In genomic region chr8:126708956-126709355, GRCm38 (mm10) we compare ENCODE assay signal across 30 mouse cellular contexts.
A peak's percentile ranks its signal among the peaks of the same experiment; 100 is the strongest.
DNase-seq lines count a peak whose midpoint lies in the region; ATAC-seq and TF ChIP-seq lines count a peak whose summit lies in the region.
"Had no signal": no experiment of that assay in that cellular context is flagged by ENCODE, and none has a peak within 500 bp of the region (broad histone marks: within the 10 kb centered on the region; RNA-seq: fewer than 3 reads in every experiment).

No protein-coding gene starts in this region.

- no peak overlapping the region for H3K4me3 ChIP-seq in heart, embryonic 13.5 days
- no peak overlapping the region for H3K4me3 ChIP-seq in heart, embryonic 10.5 days
- no peak overlapping the region for H3K4me3 ChIP-seq in midbrain, embryonic 11.5 days (ENCODE audit: low read depth, low read length)
- no peak overlapping the region for H3K4me3 ChIP-seq in midbrain, embryonic 15.5 days
- H3K4me3 ChIP-seq in myocyte = no peak overlapping the region
- H3K4me3 ChIP-seq: embryonic facial prominence, embryonic 10.5 days; embryonic facial prominence, embryonic 13.5 days; erythroblast, embryonic 14.5 days; forebrain, embryonic 12.5 days; heart, adult 2 months; heart, embryonic 15.5 days; hindbrain, embryonic 13.5 days had no signal

- no peak for TF ChIP-seq POLR2A in myocyte (IDR thresholded peaks at IDR 0.05; ENCODE audit: insufficient read length, low read depth)

- H3K9ac ChIP-seq in heart, embryonic 13.5 days = 0 out of 2 replicates have a peak overlapping the region, but pooled peaks have one; percentile 12
- no peak overlapping the region for H3K9ac ChIP-seq in midbrain, embryonic 11.5 days (ENCODE audit: low read length)
- no peak overlapping the region for H3K9ac ChIP-seq in midbrain, embryonic 15.5 days
- H3K9ac ChIP-seq: embryonic facial prominence, embryonic 13.5 days; forebrain, embryonic 12.5 days; heart, embryonic 15.5 days; hindbrain, embryonic 13.5 days had no signal

- H3ac ChIP-seq in myocyte (ENCODE audit: control insufficient read depth, insufficient read length) = no peak overlapping the region

- no peaks in the 10 kb centered on the region for H3K27me3 ChIP-seq in heart, embryonic 13.5 days (replicated peaks)
- H3K27me3 ChIP-seq in heart, embryonic 10.5 days (ENCODE audit: insufficient read depth, poor library complexity, severe bottlenecking) = no peaks in the 10 kb centered on the region
- no peaks in the 10 kb centered on the region for H3K27me3 ChIP-seq in midbrain, embryonic 11.5 days (ENCODE audit: control insufficient read depth, insufficient read depth, low read length)
- H3K27me3 ChIP-seq in midbrain, embryonic 15.5 days (replicated peaks) = no peaks in the 10 kb centered on the region
- H3K27me3 ChIP-seq in myocyte (ENCODE audit: control insufficient read depth, insufficient read depth, insufficient read length) = no peaks in the 10 kb centered on the region
- H3K27me3 ChIP-seq: embryonic facial prominence, embryonic 13.5 days; heart, embryonic 15.5 days; hindbrain, embryonic 13.5 days had no signal

- H3K4me1 ChIP-seq in heart, embryonic 13.5 days = peaks cover 44% of the 10 kb centered on the region
- peaks cover 8% of the 10 kb centered on the region for H3K4me1 ChIP-seq in heart, embryonic 10.5 days
- H3K4me1 ChIP-seq in midbrain, embryonic 11.5 days (ENCODE audit: control insufficient read depth, insufficient read depth, low read length) = no peaks in the 10 kb centered on the region
- H3K4me1 ChIP-seq in midbrain, embryonic 15.5 days = peaks cover 15% of the 10 kb centered on the region

- no peaks in the 10 kb centered on the region for H3K36me3 ChIP-seq in heart, embryonic 13.5 days
- no peaks in the 10 kb centered on the region for H3K36me3 ChIP-seq in heart, embryonic 10.5 days
- H3K36me3 ChIP-seq in midbrain, embryonic 11.5 days (ENCODE audit: control insufficient read depth, insufficient read depth, low read length) = no peaks in the 10 kb centered on the region
- H3K36me3 ChIP-seq in midbrain, embryonic 15.5 days (replicated peaks) = no peaks in the 10 kb centered on the region
- H3K36me3 ChIP-seq in myocyte (ENCODE audit: control insufficient read depth, insufficient read depth) = no peaks in the 10 kb centered on the region
- H3K36me3 ChIP-seq: embryonic facial prominence, embryonic 10.5 days; embryonic facial prominence, embryonic 13.5 days; forebrain, embryonic 12.5 days; heart, embryonic 15.5 days; hindbrain, embryonic 13.5 days had no signal

- no peaks in the 10 kb centered on the region for H3K79me2 ChIP-seq in myocyte (ENCODE audit: control insufficient read depth, insufficient read depth)

- WGBS in heart, embryonic 13.5 days = 64% methylated on average over 2 of the region's 2 CpGs
- 75% methylated on average over 2 of the region's 2 CpGs for WGBS in heart, embryonic 10.5 days
- WGBS in midbrain, embryonic 11.5 days = 78% methylated on average over 2 of the region's 2 CpGs
- 83% methylated on average over 2 of the region's 2 CpGs for WGBS in midbrain, embryonic 15.5 days

- H3K9me3 ChIP-seq in heart, embryonic 13.5 days = no peaks in the 10 kb centered on the region
- no peaks in the 10 kb centered on the region for H3K9me3 ChIP-seq in heart, embryonic 10.5 days
- no peaks in the 10 kb centered on the region for H3K9me3 ChIP-seq in midbrain, embryonic 11.5 days (ENCODE audit: control insufficient read depth, low read length)
- H3K9me3 ChIP-seq in midbrain, embryonic 15.5 days = no peaks in the 10 kb centered on the region
- H3K9me3 ChIP-seq: embryonic facial prominence, embryonic 10.5 days; embryonic facial prominence, embryonic 13.5 days; forebrain, embryonic 12.5 days; heart, embryonic 15.5 days; hindbrain, embryonic 13.5 days had no signal

- H3K4me2 ChIP-seq in heart, embryonic 13.5 days = no peak overlapping the region
- H3K4me2 ChIP-seq in midbrain, embryonic 11.5 days = no peak overlapping the region
- no peak overlapping the region for H3K4me2 ChIP-seq in midbrain, embryonic 15.5 days
- H3K4me2 ChIP-seq in myocyte (ENCODE audit: low read depth) = no peak overlapping the region
- H3K4me2 ChIP-seq: embryonic facial prominence, embryonic 13.5 days; forebrain, embryonic 12.5 days; heart, embryonic 11.5 days; heart, embryonic 15.5 days; hindbrain, embryonic 13.5 days had no signal

- no peak for DNase-seq in heart, embryonic 10.5 days (ENCODE audit: low spot score)
- peak; percentile 64 for DNase-seq in midbrain, embryonic 11.5 days (ENCODE audit: low spot score, missing footprints)
- no peak for DNase-seq in spleen, adult 12 weeks (ENCODE audit: low spot score)
- DNase-seq: adrenal gland, adult 8-10 months; adrenal gland, postnatal 25 days; cerebellum, adult 11 months; cerebellum, adult 2 months; cerebellum, adult 9-11 months; cerebellum, postnatal 25 days; gastrocnemius, postnatal 10 days; gastrocnemius, postnatal 36 days; heart, adult 2 months; heart, postnatal 14 days; kidney, adult 18-20 months had no signal

- H3K27ac ChIP-seq in heart, embryonic 13.5 days (replicated peaks) = no peak overlapping the region
- H3K27ac ChIP-seq in heart, embryonic 10.5 days = no peak overlapping the region
- no peak overlapping the region for H3K27ac ChIP-seq in midbrain, embryonic 11.5 days (ENCODE audit: low read depth, low read length)
- no peak overlapping the region for H3K27ac ChIP-seq in midbrain, embryonic 15.5 days
- H3K27ac ChIP-seq: embryonic facial prominence, embryonic 10.5 days; embryonic facial prominence, embryonic 13.5 days; forebrain, embryonic 12.5 days; heart, adult 2 months; heart, embryonic 15.5 days; hindbrain, embryonic 13.5 days; hindbrain, postnatal 0 days had no signal

- ATAC-seq in heart, embryonic 13.5 days (ENCODE audit: extremely low read depth, insufficient number of reproducible peaks, low FRiP score, low TSS enrichment) = no peak
- no peak for ATAC-seq in midbrain, embryonic 11.5 days (ENCODE audit: low FRiP score)
- no peak for ATAC-seq in midbrain, embryonic 15.5 days (replicated peaks)
- ATAC-seq: activated CD4-positive, CD25-positive, alpha-beta regulatory T cell, adult 4 months; CD4-positive, CD25-positive, alpha-beta regulatory T cell, adult 4 months; forebrain, embryonic 16.5 days; hindbrain, postnatal 0 days; inflammation-experienced regulatory T-cells, adult 6 months; intestine, embryonic 16.5 days had no signal

TF ChIP-seq in myocyte, 11 proteins besides CTCF, POLR2A, EP300 and RAD21:
- TF ChIP-seq MYOD1 (IDR thresholded peaks at IDR 0.05; ENCODE audit: control insufficient read depth in 1 of 3, insufficient read length in 2 of 3, low read depth in 2 of 3) (peak in 2 of 3 experiments; percentile 43 to 50), REST (IDR thresholded peaks at IDR 0.05; ENCODE audit: insufficient read depth, insufficient read length) (no peak), MYOG (IDR thresholded peaks at IDR 0.05; ENCODE audit: control insufficient read depth in 1 of 3, insufficient read depth in 1 of 3, insufficient read length in 2 of 3, low read depth in 2 of 3) (peak in 1 of 3 experiments; percentile 13)
